Mouse (Mus musculus) erythroblast, embryonic 14.5 days (primary cell): ENCODE results near the gene Fads3. TPM values are rescaled to one million over a fixed set of nuclear protein-coding genes. Genes with fewer than 3 reads are reported as not detected.

Experiments used
- H3K27me3 ChIP-seq: 2 replicates; pipeline ENCODE4 v1.6.1; 2012; ENCODE audit warnings: inconsistent platforms; ENCODE audit not compliant: control insufficient read depth
- H3K36me3 ChIP-seq: 2 replicates; pipeline ENCODE4 v1.6.1; 2012; ENCODE audit warnings: mild to moderate bottlenecking, inconsistent platforms; ENCODE audit not compliant: control insufficient read depth
- H3K4me1 ChIP-seq: 2 replicates; pipeline ENCODE4 v1.6.1; 2012; ENCODE audit warnings: inconsistent platforms; ENCODE audit not compliant: control insufficient read depth
- H3K4me3 ChIP-seq: replicated peaks from 2 replicates; pipeline ENCODE3; 2012; ENCODE audit warnings: moderate library complexity, mild to moderate bottlenecking, inconsistent platforms
- H3K9me3 ChIP-seq: 2 replicates; pipeline ENCODE4 v1.6.1; 2012; ENCODE audit warnings: low read length, inconsistent platforms, mixed read lengths; ENCODE audit not compliant: control insufficient read depth
- GATA1 ChIP-seq: IDR thresholded peaks from 2 replicates; pipeline ENCODE4 v1.6.1; 2012; ENCODE audit warnings: low read length, inconsistent platforms, mixed read lengths
- TAL1 ChIP-seq: IDR thresholded peaks from 3 replicates; pipeline ENCODE4 v1.6.1; 2012; ENCODE audit warnings: low read length, inconsistent platforms, mixed read lengths
- polyA plus RNA-seq: library from polyadenylated mRNA; stranded (reverse); fragments of >175 nt; gene quantifications from 2 replicates; pipeline ENCODE4 v1.2.3, GENCODE M21; 2012

The Fads3 gene
- polyA plus RNA-seq, 1 experiment = 13.7 TPM

DNA sequence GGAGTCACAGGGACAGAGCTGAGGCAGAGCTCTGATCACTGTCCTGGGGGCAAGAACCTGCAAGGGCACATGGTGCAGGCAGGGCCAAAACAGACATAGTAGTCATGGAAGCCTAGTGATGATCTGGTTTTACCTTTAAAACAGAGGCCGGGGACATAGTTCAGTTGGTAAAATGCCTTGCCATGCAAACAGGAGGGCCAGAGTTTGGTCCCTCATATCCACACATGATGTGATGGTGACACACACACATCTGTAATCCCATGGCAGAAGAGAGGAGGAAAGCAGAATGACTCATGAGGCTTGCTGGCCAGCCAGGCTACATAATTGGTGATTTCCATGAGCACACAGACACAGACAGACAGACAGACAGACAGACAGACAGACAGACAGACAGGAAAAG is 66.8 kb downstream of the Fads3 start:
- TF ChIP-seq GATA1 = no peak
- Histone ChIP-seq H3K4me1 (peaks cover 27% of the 10 kb centered on the region), H3K36me3 (no peaks in the 10 kb centered on the region), H3K27me3 (no peaks in the 10 kb centered on the region), H3K9me3 (no peaks in the 10 kb centered on the region), H3K4me3 (no peak overlapping the region)

DNA sequence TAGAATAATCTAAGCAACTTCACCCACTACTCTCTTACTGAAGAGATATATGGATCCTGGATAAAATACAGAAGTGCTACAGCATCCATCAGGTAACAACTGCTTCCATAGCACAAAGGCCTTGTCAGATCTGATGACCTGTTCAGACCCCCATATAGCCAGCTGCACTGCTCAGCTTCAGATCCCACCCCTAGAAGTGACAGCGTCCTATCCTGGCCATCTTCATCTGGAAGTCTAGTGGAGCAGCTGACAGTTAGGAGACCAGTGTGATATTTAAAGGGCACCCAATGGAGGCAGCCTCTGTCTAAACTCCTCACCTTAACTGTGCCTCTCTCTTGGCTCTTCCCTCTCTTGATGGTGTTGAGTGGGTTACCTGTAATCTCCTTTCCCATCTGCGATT is 67.3 kb downstream of the Fads3 start:
- no peaks in the 10 kb centered on the region for H3K27me3 ChIP-seq
- TF ChIP-seq GATA1 (no peak), TAL1 (no peak)
- no peaks in the 10 kb centered on the region for H3K9me3 ChIP-seq
- H3K36me3 ChIP-seq = no peaks in the 10 kb centered on the region
- peaks cover 26% of the 10 kb centered on the region for H3K4me1 ChIP-seq
- H3K4me3 ChIP-seq = no peak overlapping the region

Other genes starting within 250 kb of the Fads3 start
- not detected in 2 replicates for gene Scgb2a2, start 194.0 kb upstream of the Fads3 start, polyA plus RNA-seq
- gene Incenp, start 142.0 kb upstream of the Fads3 start, polyA plus RNA-seq = 34.9 and 39.7 TPM in 2 replicates
- gene Fth1, start 61.0 kb upstream of the Fads3 start, polyA plus RNA-seq = 1,886 and 6,516 TPM in 2 replicates
- not detected in 2 replicates for gene Best1, start 39.9 kb upstream of the Fads3 start, polyA plus RNA-seq
- gene Rab3il1, start 39.9 kb upstream of the Fads3 start, polyA plus RNA-seq = 90.0 and 90.9 TPM in 2 replicates
- 1.3 and 1.5 TPM in 2 replicates for gene Fads2, start 60.2 kb downstream of the Fads3 start, polyA plus RNA-seq
- gene Fads1, start 141.3 kb downstream of the Fads3 start, polyA plus RNA-seq = 3.0 and 3.7 TPM in 2 replicates
- 1.6 and 2.2 TPM in 2 replicates for gene Tmem258, start 162.4 kb downstream of the Fads3 start, polyA plus RNA-seq
- gene Fen1, start 162.6 kb downstream of the Fads3 start, polyA plus RNA-seq = 9.7 and 14.5 TPM in 2 replicates
- 0.02 TPM in 1 of 2 replicates, not detected in the other for gene Myrf, start 199.2 kb downstream of the Fads3 start, polyA plus RNA-seq